In genomic region chr5:76427581-76427980, GRCm38 (mm10) we compare ENCODE assay signal across 20 mouse cellular contexts. TPM values are rescaled to one million over a fixed set of nuclear protein-coding genes. Genes with fewer than 3 reads are reported as not detected.
DNase-seq lines count a peak whose midpoint lies in the region; TF ChIP-seq lines count a peak whose summit lies in the region.
"Had no signal": no experiment of that assay in that cellular context is flagged by ENCODE, and none has a peak within 500 bp of the region (broad histone marks: within the 10 kb centered on the region; RNA-seq: fewer than 3 reads in every experiment).

No protein-coding gene starts in this region.

- DNase-seq in heart, adult 9 months (ENCODE audit: low spot score in 2 of 2): no peak
- no peak for DNase-seq in spleen, postnatal 4 days (ENCODE audit: low spot score in 2 of 2)
- DNase-seq: adrenal gland, adult 2 months; adrenal gland, adult 8-10 months; adrenal gland, postnatal 10 days; adrenal gland, postnatal 14 days; adrenal gland, postnatal 25 days; adrenal gland, postnatal 36 days; B cell, adult 2 months; cerebellum, adult 11 months; cerebellum, adult 11-12 months; cerebellum, adult 18-20 months; cerebellum, adult 2 months had no signal

- H3K79me3 ChIP-seq in C2C12 (ENCODE audit: low read depth): no peaks in the 10 kb centered on the region

- H3K4me3 ChIP-seq in C2C12 (ENCODE audit: insufficient read depth, poor library complexity, severe bottlenecking) (no peak overlapping the region), myocyte (no peak overlapping the region)

- TF ChIP-seq POLR2A in myocyte (IDR thresholded peaks at IDR 0.05; ENCODE audit: insufficient read length, low read depth): no peak

- no peak for TF ChIP-seq CTCF in C2C12 (IDR thresholded peaks at IDR 0.05; ENCODE audit: control insufficient read depth, insufficient read depth, insufficient read length)

- no peak overlapping the region for H3ac ChIP-seq in C2C12 (ENCODE audit: control insufficient read depth, insufficient read length, low read depth)
- no peak overlapping the region for H3ac ChIP-seq in myocyte (ENCODE audit: control insufficient read depth, insufficient read length)

- H3K79me2 ChIP-seq in C2C12 (ENCODE audit: control insufficient read depth, insufficient read depth): no peaks in the 10 kb centered on the region
- H3K79me2 ChIP-seq in myocyte (ENCODE audit: control insufficient read depth, insufficient read depth): no peaks in the 10 kb centered on the region

- H3K36me3 ChIP-seq in C2C12 (ENCODE audit: control insufficient read depth, insufficient read depth) (no peaks in the 10 kb centered on the region), myocyte (ENCODE audit: control insufficient read depth, insufficient read depth) (no peaks in the 10 kb centered on the region)
- H3K36me3 ChIP-seq: G1E had no signal

- H3K27me3 ChIP-seq in C2C12 (ENCODE audit: control insufficient read depth, insufficient read depth, insufficient read length) (no peaks in the 10 kb centered on the region), myocyte (ENCODE audit: control insufficient read depth, insufficient read depth, insufficient read length) (no peaks in the 10 kb centered on the region)
- H3K27me3 ChIP-seq: CH12.LX, Patski had no signal

- H3K4me2 ChIP-seq in myocyte (ENCODE audit: low read depth): peak overlapping the region; percentile 13

TF ChIP-seq in C2C12, 6 proteins besides CTCF, POLR2A, EP300 and RAD21:
- TF ChIP-seq USF1 (IDR thresholded peaks at IDR 0.05; ENCODE audit: low read depth) (peak; percentile 50), MYOD1 (IDR thresholded peaks at IDR 0.05; ENCODE audit: control insufficient read depth, insufficient read length, low read depth) (peak; percentile 27), MYOG (IDR thresholded peaks at IDR 0.05; ENCODE audit: control insufficient read depth, extremely low read depth, insufficient read length) (no peak)

TF ChIP-seq in myocyte, 11 proteins besides CTCF, POLR2A, EP300 and RAD21:
- peak in 2 of 3 experiments; percentile 58 to 67 for TF ChIP-seq MYOD1 (IDR thresholded peaks at IDR 0.05; ENCODE audit: control insufficient read depth in 1 of 3, insufficient read length in 2 of 3, low read depth in 2 of 3)
- peak; percentile 54 for TF ChIP-seq USF1 (IDR thresholded peaks at IDR 0.05; ENCODE audit: low read depth)
- TF ChIP-seq POLR2AphosphoS2 (IDR thresholded peaks at IDR 0.05; ENCODE audit: insufficient read length, low read depth): no peak
- TF ChIP-seq SRF (IDR thresholded peaks at IDR 0.05; ENCODE audit: control insufficient read depth, insufficient read length, low read depth): no peak
- TF ChIP-seq MYOG (IDR thresholded peaks at IDR 0.05; ENCODE audit: control insufficient read depth in 1 of 3, insufficient read depth in 1 of 3, insufficient read length in 2 of 3, low read depth in 2 of 3): peak in 1 of 3 experiments; percentile 31
- TF ChIP-seq MAX (IDR thresholded peaks at IDR 0.05; ENCODE audit: low read depth): no peak
- TF ChIP-seq TCF12 (IDR thresholded peaks at IDR 0.05; ENCODE audit: insufficient read depth, poor library complexity, severe bottlenecking): no peak

RNA-seq across cellular contexts. Expression of gene Gm7271, which starts 56.3 kb away (rescaled TPM):
- polyA plus RNA-seq in C2C12 (2012; fragmentation: generic; extraction: Trizol) (not detected), myocyte (2012; fragmentation: generic; extraction: Trizol) (not detected)
- polyA plus RNA-seq: activated CD4-positive, CD25-positive, alpha-beta regulatory T cell, adult 4 months; adrenal gland, adult 2 months; CD4-positive, CD25-positive, alpha-beta regulatory T cell, adult 4 months; G1E; Patski had no signal
